In genomic region chr9:72172331-72172730, GRCm38 (mm10) we compare ENCODE assay signal across 11 mouse cellular contexts.
DNase-seq lines count a peak whose midpoint lies in the region.
"Had no signal": no experiment of that assay in that cellular context is flagged by ENCODE, and none has a peak within 500 bp of the region (broad histone marks: within the 10 kb centered on the region; RNA-seq: fewer than 3 reads in every experiment).

No protein-coding gene starts in this region.

- peak; percentile 29 for DNase-seq in heart, adult 11 months
- no peak for DNase-seq in heart, adult 8-10 months (ENCODE audit: low spot score)
- DNase-seq in cerebellum, adult 8-10 months = peak; percentile 77
- peak; percentile 64 to 78 for DNase-seq in cerebellum, postnatal 14 days
- DNase-seq in thymus, adult 18-20 months = no peak
- no peak for DNase-seq in adrenal gland, adult 18-20 months (ENCODE audit: low spot score in 2 of 2)
- DNase-seq in spleen, postnatal 10 days (ENCODE audit: low spot score in 2 of 2) = no peak
- DNase-seq: adrenal gland, postnatal 25 days; gastrocnemius, postnatal 14 days; heart, postnatal 36 days; kidney, adult 8-10 months had no signal

Comparison
In these comparisons a context has a peak if more than half of its experiments do, and no peak if none do; other contexts are left out.
1. DNase-seq: peak in heart, adult 11 months (single experiment), cerebellum, adult 8-10 months (single experiment) and cerebellum, postnatal 14 days (2 of 2); none in heart, adult 8-10 months (single experiment), thymus, adult 18-20 months (0 of 2), adrenal gland, adult 18-20 months (0 of 2) and spleen, postnatal 10 days (0 of 2).